Mouse (Mus musculus) olfactory bulb, adult 2 months (tissue): ENCODE data around the gene Gtf2ird1. TPM values are rescaled to one million over a fixed set of nuclear protein-coding genes. Genes with fewer than 3 reads are reported as not detected.

Experiments used
- H3K27ac ChIP-seq: fragments of 200-500 bp; 2 replicates; pipeline ENCODE4 v1.5.1; 2012; ENCODE audit warnings: low read depth, low read length; ENCODE audit not compliant: insufficient read depth
- H3K4me1 ChIP-seq: fragments of 200-500 bp; 2 replicates; pipeline ENCODE4 v1.6.1; 2012; ENCODE audit warnings: low read length; ENCODE audit not compliant: control insufficient read depth, insufficient read depth
- H3K4me3 ChIP-seq: fragments of 200-500 bp; 2 replicates; pipeline ENCODE4 v1.5.1; 2012; ENCODE audit warnings: mild to moderate bottlenecking, low read depth, low read length, moderate library complexity; ENCODE audit not compliant: insufficient read depth
- CTCF ChIP-seq: fragments of 200-500 bp; IDR thresholded peaks from 2 replicates; pipeline ENCODE4 v1.5.1; 2012; ENCODE audit warnings: low read depth, mild to moderate bottlenecking, low read length, moderate library complexity; ENCODE audit not compliant: insufficient read depth
- POLR2A ChIP-seq: fragments of 200-500 bp; IDR thresholded peaks from 2 replicates; pipeline ENCODE4 v1.6.1; 2012; ENCODE audit warnings: mild to moderate bottlenecking, low read depth, low read length, moderate library complexity; ENCODE audit not compliant: insufficient read depth
- WGBS: fragments of 180-500 bp; shearing (Covaris S2); methylation state at CpG from one replicate; pipeline ENCODE4 v1.1.7; 2018; 5-methylcytosine and 5-hydroxymethylcytosine counted together
- polyA plus RNA-seq: library from polyadenylated mRNA; stranded (reverse); fragments of >200 nt; gene quantifications from 2 replicates; pipeline ENCODE4 v1.2.4, GENCODE M21; 2012; ENCODE audit warnings: low replicate concordance; ENCODE audit not compliant: missing spikeins, insufficient read depth, insufficient read length

The Gtf2ird1 gene
- polyA plus RNA-seq, 1 experiment, result not detected

- peaks cover 31% of the 10 kb centered on the region for H3K4me1 ChIP-seq
- TF ChIP-seq CTCF (peak; percentile 85), POLR2A (no peak)
- H3K4me3 ChIP-seq, result no peak overlapping the region
- H3K27ac ChIP-seq, result no peak overlapping the region
- WGBS, result 24% methylated on average over 18 of the region's 18 CpGs
These were observed 35.3 kb upstream of the Gtf2ird1 start for GRCm38 (mm10) chr5:134491712-134492417.

- Histone ChIP-seq H3K4me3 (no peak overlapping the region), H3K27ac (no peak overlapping the region), H3K4me1 (peaks cover 34% of the 10 kb centered on the region)
- TF ChIP-seq POLR2A (no peak), CTCF (no peak)
- 81% methylated on average over 2 of the region's 2 CpGs for WGBS
These were observed 34.7 kb upstream of the Gtf2ird1 start for GRCm38 (mm10) chr5:134491206-134491605.

- WGBS, result 86% methylated on average over 12 of the region's 12 CpGs
- H3K4me3 ChIP-seq, result no peak overlapping the region
- no peak for TF ChIP-seq POLR2A
- peak; percentile 71; the same call in 1 of the 2 replicates for TF ChIP-seq CTCF
- H3K4me1 ChIP-seq, result peaks cover 35% of the 10 kb centered on the region
- no peak overlapping the region for H3K27ac ChIP-seq
These were observed 33.9 kb upstream of the Gtf2ird1 start for GRCm38 (mm10) chr5:134490465-134490864.

DNA sequence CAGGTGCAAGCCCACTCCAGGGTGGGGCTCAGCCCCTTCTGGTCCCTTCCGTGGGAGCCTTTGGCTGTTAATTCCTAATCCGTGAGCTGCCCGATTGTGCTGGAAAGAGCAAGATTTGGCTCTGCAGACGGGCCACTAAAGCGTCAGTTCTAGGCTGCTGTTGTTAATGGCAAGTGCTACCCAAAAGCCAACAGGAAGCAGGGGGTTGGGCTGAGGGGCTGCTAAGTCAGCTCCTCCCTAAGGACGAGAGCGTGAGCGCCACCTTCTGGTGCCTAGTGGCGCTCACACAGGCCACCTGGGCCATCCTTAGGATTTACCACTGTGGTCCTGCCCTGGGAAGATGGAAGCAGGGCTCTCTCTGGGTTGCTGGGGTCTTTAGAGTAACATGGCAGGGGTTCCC is 33.1 kb upstream of the Gtf2ird1 start:
- peaks cover 35% of the 10 kb centered on the region for H3K4me1 ChIP-seq
- WGBS, result 26% methylated on average over 9 of the region's 9 CpGs
- peak overlapping the region; percentile 45 for H3K27ac ChIP-seq
- no peak overlapping the region for H3K4me3 ChIP-seq
- TF ChIP-seq POLR2A (no peak), CTCF (peak; percentile 56)

GRCm38 (mm10) chr5:134488596-134488995 is 32.1 kb upstream of the Gtf2ird1 start:
- TF ChIP-seq CTCF (no peak), POLR2A (no peak)
- 47% methylated on average over 4 of the region's 4 CpGs for WGBS
- peaks cover 35% of the 10 kb centered on the region for H3K4me1 ChIP-seq
- H3K4me3 ChIP-seq, result no peak overlapping the region
- H3K27ac ChIP-seq, result peak overlapping the region; percentile 86

DNA sequence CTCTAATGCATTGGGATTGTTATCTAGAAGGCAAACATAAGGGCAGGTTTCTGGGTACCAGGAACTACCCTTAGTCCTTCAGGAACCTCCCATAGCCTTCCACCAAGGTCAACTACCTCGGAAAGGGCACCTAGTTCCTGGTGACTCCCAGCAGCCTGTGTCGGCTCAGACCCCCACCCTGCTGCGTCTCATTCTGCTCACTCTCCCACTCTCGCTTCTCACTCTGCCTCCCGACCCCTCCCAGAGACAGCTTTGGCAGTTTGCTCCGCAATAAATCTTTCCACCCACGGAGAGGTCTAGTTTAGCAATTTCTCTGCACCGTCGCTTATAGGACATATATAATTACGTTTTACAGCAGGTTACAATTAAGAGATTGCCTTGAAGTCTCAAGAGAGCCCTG is 31.5 kb upstream of the Gtf2ird1 start:
- 25% methylated on average over 10 of the region's 10 CpGs for WGBS
- Histone ChIP-seq H3K4me1 (peaks cover 35% of the 10 kb centered on the region), H3K27ac (peak overlapping the region; percentile 88), H3K4me3 (no peak overlapping the region)
- TF ChIP-seq CTCF (no peak), POLR2A (no peak)

GRCm38 (mm10) chr5:134485900-134486665 is 29.6 kb upstream of the Gtf2ird1 start:
- 46% methylated on average over 13 of the region's 13 CpGs for WGBS
- H3K27ac ChIP-seq, result no peak overlapping the region

GRCm38 (mm10) chr5:134485183-134485730 is 28.7 kb upstream of the Gtf2ird1 start:
- TF ChIP-seq CTCF, result no peak
- no peak for TF ChIP-seq POLR2A
- 80% methylated on average over 7 of the region's 7 CpGs for WGBS
- H3K4me3 ChIP-seq, result no peak overlapping the region
- no peak overlapping the region for H3K27ac ChIP-seq
- peaks cover 25% of the 10 kb centered on the region for H3K4me1 ChIP-seq

More at GRCm38 (mm10) chr5:134485900-134486665, 29.6 kb upstream of the Gtf2ird1 start:
- no peak for TF ChIP-seq POLR2A
- TF ChIP-seq CTCF, result peak; percentile 37; the same call in 1 of the 2 replicates
- Histone ChIP-seq H3K4me3 (no peak overlapping the region), H3K4me1 (peaks cover 28% of the 10 kb centered on the region)

DNA sequence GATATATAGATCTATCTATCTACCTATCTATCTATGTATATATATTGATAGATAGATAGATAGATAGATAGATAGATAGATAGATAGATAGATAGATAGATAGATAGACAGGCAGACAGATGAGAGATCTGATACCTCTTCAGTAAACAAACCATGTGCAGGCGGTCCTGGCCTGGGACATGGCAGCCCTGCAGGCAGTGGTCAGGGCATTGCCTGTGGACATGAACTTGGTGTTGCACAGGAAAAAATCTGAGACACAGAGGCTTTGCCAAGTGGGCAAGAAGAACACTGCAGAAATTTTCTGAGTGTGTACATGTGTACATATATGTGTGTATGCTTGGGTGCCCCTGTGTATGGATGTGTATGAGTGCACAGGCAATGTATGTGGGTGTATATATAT is 26.8 kb upstream of the Gtf2ird1 start:
- WGBS, result 96% methylated on average over 1 of the region's 1 CpGs
- H3K27ac ChIP-seq, result no peak overlapping the region
- TF ChIP-seq POLR2A (no peak), CTCF (no peak)

More for the DNA sequence above, 26.8 kb upstream of the Gtf2ird1 start:
- H3K4me1 ChIP-seq, result peaks cover 8% of the 10 kb centered on the region; the same call in 1 of the 2 replicates
- H3K4me3 ChIP-seq, result no peak overlapping the region
